Mouse (Mus musculus): ENCODE measurements around the gene Fcer1g. TPM values are rescaled to one million over a fixed set of nuclear protein-coding genes. Genes with fewer than 3 reads are reported as not detected.

Gene Fcer1g
- 25.2 and 30.1 TPM in 2 replicates for polyA plus RNA-seq (2014; fragmentation: Nextera tagmentation; extraction: Ambion mirVana)

GRCm38 (mm10) chr1:171234126-171234525 is at the start of gene Fcer1g:
Fcer1g (minus strand) TSS chr1:171234365.
- H3K36me3 ChIP-seq (replicated peaks; ENCODE audit: control insufficient read depth, insufficient read depth): peaks cover 56% of the 10 kb centered on the region

GRCm38 (mm10) chr1:171283188-171284160 is 49.3 kb upstream of the Fcer1g start:
- peaks cover 38% of the 10 kb centered on the region for H3K4me1 ChIP-seq (replicated peaks; ENCODE audit: control insufficient read depth, insufficient read depth, low read length)
- H3K36me3 ChIP-seq (replicated peaks; ENCODE audit: control insufficient read depth, insufficient read depth): peaks cover 48% of the 10 kb centered on the region
- no peak overlapping the region for H3K4me3 ChIP-seq (replicated peaks; ENCODE audit: low read length)
- no peak overlapping the region for H3K27ac ChIP-seq
- no peak for DNase-seq (ENCODE audit: low spot score)
- ATAC-seq (ENCODE audit: low FRiP score): no peak
- whole genome bisulfite sequencing: 94% methylated on average over 18 of the region's 18 CpGs
- H3K27me3 ChIP-seq (ENCODE audit: control insufficient read depth, insufficient read depth, low read length): no peaks in the 10 kb centered on the region
- no peaks in the 10 kb centered on the region for H3K9me3 ChIP-seq (ENCODE audit: control insufficient read depth, low read length)
- H3K9ac ChIP-seq: no peak overlapping the region
- no peak overlapping the region for H3K4me2 ChIP-seq (replicated peaks)

More at GRCm38 (mm10) chr1:171234126-171234525, at the start of gene Fcer1g:
- Histone ChIP-seq H3K9me3 (ENCODE audit: control insufficient read depth, low read length) (no peaks in the 10 kb centered on the region), H3K9ac (no peak within 1 kb of the TSS), H3K27me3 (ENCODE audit: control insufficient read depth, insufficient read depth, low read length) (no peaks in the 10 kb centered on the region), H3K4me3 (replicated peaks; ENCODE audit: low read length) (no peak within 1 kb of the TSS), H3K4me2 (replicated peaks) (no peak within 1 kb of the TSS), H3K4me1 (replicated peaks; ENCODE audit: control insufficient read depth, insufficient read depth, low read length) (no peaks in the 10 kb centered on the region), H3K27ac (no peak within 1 kb of the TSS)
- WGBS: 93% methylated on average over 14 of the region's 14 CpGs
- ATAC-seq (ENCODE audit: low FRiP score) (no peak), DNase-seq (ENCODE audit: low spot score) (no peak)

GRCm38 (mm10) chr1:171282086-171282805 is 48.1 kb upstream of the Fcer1g start:
- 83% methylated on average over 18 of the region's 18 CpGs for WGBS
- H3K9ac ChIP-seq: no peak overlapping the region
- DNase-seq (ENCODE audit: low spot score): no peak
- no peaks in the 10 kb centered on the region for H3K27me3 ChIP-seq (ENCODE audit: control insufficient read depth, insufficient read depth, low read length)
- peaks cover 32% of the 10 kb centered on the region for H3K4me1 ChIP-seq (replicated peaks; ENCODE audit: control insufficient read depth, insufficient read depth, low read length)
- H3K9me3 ChIP-seq (ENCODE audit: control insufficient read depth, low read length): no peaks in the 10 kb centered on the region
- no peak for ATAC-seq (ENCODE audit: low FRiP score)
- H3K4me2 ChIP-seq (replicated peaks): no peak overlapping the region
- H3K27ac ChIP-seq: no peak overlapping the region
- no peak overlapping the region for H3K4me3 ChIP-seq (replicated peaks; ENCODE audit: low read length)
- peaks cover 55% of the 10 kb centered on the region for H3K36me3 ChIP-seq (replicated peaks; ENCODE audit: control insufficient read depth, insufficient read depth)

- under 1% methylated on average over 10 of the region's 10 CpGs for WGBS
- Histone ChIP-seq H3K4me2 (replicated peaks) (peak overlapping the region; percentile 65), H3K9me3 (ENCODE audit: control insufficient read depth, low read length) (no peaks in the 10 kb centered on the region), H3K9ac (peak overlapping the region; percentile 41), H3K27ac (peak overlapping the region; percentile 82), H3K36me3 (replicated peaks; ENCODE audit: control insufficient read depth, insufficient read depth) (peaks cover 62% of the 10 kb centered on the region), H3K4me3 (replicated peaks; ENCODE audit: low read length) (peak overlapping the region; percentile 59), H3K27me3 (ENCODE audit: control insufficient read depth, insufficient read depth, low read length) (no peaks in the 10 kb centered on the region), H3K4me1 (replicated peaks; ENCODE audit: control insufficient read depth, insufficient read depth, low read length) (peaks cover 26% of the 10 kb centered on the region)
- ATAC-seq (ENCODE audit: low FRiP score) (peak; percentile 0; the same call in 1 of the 2 replicates), DNase-seq (ENCODE audit: low spot score) (peak; percentile 69)
Observed at GRCm38 (mm10) chr1:171281528-171281923, 47.4 kb upstream of the Fcer1g start.

GRCm38 (mm10) chr1:171280916-171281527 is 46.9 kb upstream of the Fcer1g start, which contains the start of gene Ppox:
Ppox (minus strand) TSS chr1:171281186.
- under 1% methylated on average over 26 of the region's 26 CpGs for WGBS
- H3K4me1 ChIP-seq (replicated peaks; ENCODE audit: control insufficient read depth, insufficient read depth, low read length): peaks cover 21% of the 10 kb centered on the region
- H3K9ac ChIP-seq: peak within 1 kb of the TSS; percentile 58
- peak; percentile 98 for ATAC-seq (ENCODE audit: low FRiP score)
- no peaks in the 10 kb centered on the region for H3K27me3 ChIP-seq (ENCODE audit: control insufficient read depth, insufficient read depth, low read length)
- peak; percentile 94 for DNase-seq (ENCODE audit: low spot score)
- H3K36me3 ChIP-seq (replicated peaks; ENCODE audit: control insufficient read depth, insufficient read depth): peaks cover 63% of the 10 kb centered on the region
- H3K9me3 ChIP-seq (ENCODE audit: control insufficient read depth, low read length): no peaks in the 10 kb centered on the region
- H3K4me2 ChIP-seq (replicated peaks): peak within 1 kb of the TSS; percentile 65
- peak within 1 kb of the TSS; percentile 59 for H3K4me3 ChIP-seq (replicated peaks; ENCODE audit: low read length)
- H3K27ac ChIP-seq: peak within 1 kb of the TSS; percentile 82

GRCm38 (mm10) chr1:171280250-171280915 is 46.2 kb upstream of the Fcer1g start:
- H3K27me3 ChIP-seq (ENCODE audit: control insufficient read depth, insufficient read depth, low read length): no peaks in the 10 kb centered on the region
- peak overlapping the region; percentile 57; the same call in 1 of the 2 replicates for H3K27ac ChIP-seq
- no peaks in the 10 kb centered on the region for H3K9me3 ChIP-seq (ENCODE audit: control insufficient read depth, low read length)
- DNase-seq (ENCODE audit: low spot score): no peak
- H3K4me1 ChIP-seq (replicated peaks; ENCODE audit: control insufficient read depth, insufficient read depth, low read length): peaks cover 15% of the 10 kb centered on the region
- WGBS: 1% methylated on average over 25 of the region's 25 CpGs
- H3K9ac ChIP-seq: peak overlapping the region; percentile 58
- ATAC-seq (ENCODE audit: low FRiP score): peak; percentile 12; the same call in 1 of the 2 replicates
- H3K4me3 ChIP-seq (replicated peaks; ENCODE audit: low read length): peak overlapping the region; percentile 59
- H3K4me2 ChIP-seq (replicated peaks): peak overlapping the region; percentile 65
- peaks cover 63% of the 10 kb centered on the region for H3K36me3 ChIP-seq (replicated peaks; ENCODE audit: control insufficient read depth, insufficient read depth)

GRCm38 (mm10) chr1:171279721-171280120 is 45.6 kb upstream of the Fcer1g start:
- ATAC-seq (ENCODE audit: low FRiP score): no peak

GRCm38 (mm10) chr1:171279012-171279705 is 45.0 kb upstream of the Fcer1g start:
- Histone ChIP-seq H3K9ac (0 out of 2 replicates have a peak overlapping the region, but pooled peaks have one; percentile 58), H3K4me3 (replicated peaks; ENCODE audit: low read length) (no peak overlapping the region), H3K9me3 (ENCODE audit: control insufficient read depth, low read length) (no peaks in the 10 kb centered on the region), H3K4me1 (replicated peaks; ENCODE audit: control insufficient read depth, insufficient read depth, low read length) (peaks cover 14% of the 10 kb centered on the region), H3K36me3 (replicated peaks; ENCODE audit: control insufficient read depth, insufficient read depth) (peaks cover 63% of the 10 kb centered on the region), H3K4me2 (replicated peaks) (no peak overlapping the region), H3K27ac (no peak overlapping the region), H3K27me3 (ENCODE audit: control insufficient read depth, insufficient read depth, low read length) (no peaks in the 10 kb centered on the region)
- 91% methylated on average over 14 of the region's 14 CpGs for WGBS
- DNase-seq (ENCODE audit: low spot score) (no peak), ATAC-seq (ENCODE audit: low FRiP score) (no peak)

More at GRCm38 (mm10) chr1:171279721-171280120, 45.6 kb upstream of the Fcer1g start:
- Histone ChIP-seq H3K9me3 (ENCODE audit: control insufficient read depth, low read length) (no peaks in the 10 kb centered on the region), H3K27me3 (ENCODE audit: control insufficient read depth, insufficient read depth, low read length) (no peaks in the 10 kb centered on the region), H3K4me3 (replicated peaks; ENCODE audit: low read length) (peak overlapping the region; percentile 59; the same call in 1 of the 2 replicates), H3K9ac (peak overlapping the region; percentile 58; the same call in 1 of the 2 replicates), H3K4me1 (replicated peaks; ENCODE audit: control insufficient read depth, insufficient read depth, low read length) (peaks cover 14% of the 10 kb centered on the region), H3K36me3 (replicated peaks; ENCODE audit: control insufficient read depth, insufficient read depth) (peaks cover 63% of the 10 kb centered on the region), H3K27ac (no peak overlapping the region), H3K4me2 (replicated peaks) (peak overlapping the region; percentile 65)
- 60% methylated on average over 5 of the region's 5 CpGs for WGBS
- no peak for DNase-seq (ENCODE audit: low spot score)
